Mouse (Mus musculus): ENCODE measurements around the gene Samd4.

GRCm38 (mm10) chr14:47000096-47000736 lies 117.6 kb downstream of the Samd4 start:
- TF ChIP-seq CTCF (IDR thresholded peaks at IDR 0.05; ENCODE audit: low read depth, low read length): no peak
- no peak for TF ChIP-seq POLR2A (IDR thresholded peaks at IDR 0.05; ENCODE audit: extremely low read depth, insufficient read depth, low read length)
